Mouse (Mus musculus) ES-Bruce4 (cell line): ENCODE results near the gene Myg1. TPM values are rescaled to one million over a fixed set of nuclear protein-coding genes. Genes with fewer than 3 reads are reported as not detected.
A peak's percentile ranks its signal among the peaks of the same experiment; 100 is the strongest.

Source experiments
- H3K27ac ChIP-seq: 2 replicates; pipeline ENCODE4 v1.5.1; 2012; ENCODE audit warnings: low read length, inconsistent platforms; ENCODE audit not compliant: insufficient read depth
- H3K27me3 ChIP-seq: 2 replicates; pipeline ENCODE4 v1.6.1; 2012; ENCODE audit warnings: mild to moderate bottlenecking, low read length, inconsistent platforms; ENCODE audit not compliant: control insufficient read depth, poor library complexity, insufficient read depth, severe bottlenecking
- H3K36me3 ChIP-seq: 2 replicates; pipeline ENCODE4 v1.6.1; 2012; ENCODE audit warnings: inconsistent platforms, mild to moderate bottlenecking, low read length, moderate library complexity; ENCODE audit not compliant: control insufficient read depth, poor library complexity, insufficient read depth, severe bottlenecking
- H3K4me1 ChIP-seq: one replicate; pipeline ENCODE4 v1.8.1; 2011; ENCODE audit warnings: low read length; ENCODE audit not compliant: control insufficient read depth, insufficient read depth
- H3K4me3 ChIP-seq: 2 replicates; pipeline ENCODE4 v1.5.1; 2011; ENCODE audit warnings: low read depth, mild to moderate bottlenecking, low read length
- H3K9ac ChIP-seq: 2 replicates; pipeline ENCODE4 v1.6.1; 2012; ENCODE audit warnings: low read depth, mild to moderate bottlenecking, inconsistent platforms; ENCODE audit not compliant: poor library complexity, severe bottlenecking
- H3K9me3 ChIP-seq: replicated peaks from 2 replicates; pipeline ENCODE4 v1.6.1; 2012; ENCODE audit warnings: mild to moderate bottlenecking, low read length, inconsistent platforms; ENCODE audit not compliant: control insufficient read depth, poor library complexity, insufficient read depth, severe bottlenecking
- CTCF ChIP-seq: IDR thresholded peaks from one replicate; pipeline ENCODE4 v1.8.1; 2011; ENCODE audit warnings: low read depth, low read length
- EP300 ChIP-seq: IDR thresholded peaks from 2 replicates; pipeline ENCODE4 v1.6.1; 2011; ENCODE audit warnings: low read depth, low read length; ENCODE audit not compliant: insufficient read depth
- POLR2A ChIP-seq: IDR thresholded peaks from one replicate; pipeline ENCODE4 v1.8.1; 2011; ENCODE audit warnings: low read length; ENCODE audit not compliant: insufficient read depth
- polyA plus RNA-seq: library from polyadenylated mRNA; stranded (reverse); fragments of >200 nt; gene quantifications from 2 replicates; pipeline ENCODE4 v1.2.4, GENCODE M21; 2011; ENCODE audit warnings: low read depth; ENCODE audit not compliant: missing spikeins, insufficient read depth, insufficient read length

Myg1 gene
- 38.6 and 48.8 TPM in 2 replicates for polyA plus RNA-seq

DNA sequence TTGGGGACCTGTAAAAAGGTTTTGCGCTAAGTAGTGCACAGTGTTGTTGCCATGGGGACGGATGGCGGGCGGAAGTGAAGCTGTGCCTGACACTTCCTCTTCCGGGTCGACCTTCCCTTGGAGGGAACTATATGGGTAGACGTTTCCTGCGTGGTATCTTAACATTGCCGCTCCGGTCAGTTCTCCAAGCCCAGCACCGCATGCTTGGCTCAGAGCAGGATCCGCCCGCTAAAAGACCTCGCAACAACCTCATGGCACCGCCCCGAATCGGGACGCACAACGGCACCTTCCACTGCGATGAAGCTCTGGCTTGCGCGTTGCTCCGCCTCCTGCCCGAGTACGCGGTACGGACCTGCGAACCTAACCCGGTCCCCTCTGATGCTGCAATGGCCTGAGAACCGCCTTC, at the start of gene Myg1:
Gene Myg1 (plus strand): TSS at position 100 of the 406 bp plus-strand sequence.
- Histone ChIP-seq H3K27me3 (no peaks in the 10 kb centered on the region), H3K4me3 (peak within 1 kb of the TSS; percentile 74), H3K4me1 (no peaks in the 10 kb centered on the region), H3K9ac (peak within 1 kb of the TSS; percentile 10), H3K27ac (no peak within 1 kb of the TSS), H3K9me3 (no peaks in the 10 kb centered on the region), H3K36me3 (peaks cover 11% of the 10 kb centered on the region)
- TF ChIP-seq POLR2A (peak; percentile 11), EP300 (no peak)

DNA sequence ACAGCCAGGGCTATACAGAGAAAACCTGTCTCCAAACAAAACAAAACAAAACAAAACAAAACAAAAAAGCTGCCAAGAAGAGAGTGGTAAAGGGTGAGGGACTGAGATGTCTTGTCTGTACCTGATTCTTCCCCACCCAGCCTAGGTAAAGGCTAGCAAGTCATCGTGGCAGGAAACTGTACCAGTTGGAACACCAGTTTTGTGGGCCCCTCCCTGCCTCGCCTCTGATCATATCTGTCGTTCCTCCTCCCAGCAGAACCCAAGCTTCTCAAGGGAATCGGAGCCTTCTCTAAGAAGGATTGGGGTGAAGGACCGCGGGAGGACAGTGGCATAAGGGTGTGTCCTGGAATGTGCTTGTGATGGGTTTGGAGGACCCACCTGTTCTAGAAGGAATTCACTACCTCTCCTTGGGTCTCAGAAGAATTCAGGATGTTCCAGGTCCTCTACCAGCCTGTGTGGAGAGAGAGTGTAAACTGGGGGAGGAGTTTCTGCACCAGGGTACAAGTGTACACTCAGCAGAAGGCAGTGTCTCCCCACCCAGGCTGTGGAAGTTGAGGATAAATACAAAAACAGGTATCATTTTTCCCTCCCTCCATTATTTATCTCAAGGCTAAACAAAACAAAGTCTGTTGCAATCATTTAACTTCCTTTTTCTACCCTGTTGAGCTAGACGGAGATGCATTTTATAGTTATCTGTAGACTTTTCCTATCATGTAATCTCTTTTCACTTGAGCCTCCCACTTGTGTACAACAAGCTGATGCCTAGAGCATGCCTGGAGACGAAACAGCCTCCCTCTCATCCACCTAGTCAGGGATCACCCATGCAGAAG, 48.8 kb upstream of the Myg1 start:
- H3K36me3 ChIP-seq, result peaks cover 18% of the 10 kb centered on the region
- H3K4me1 ChIP-seq, result no peaks in the 10 kb centered on the region
- H3K9ac ChIP-seq, result no peak overlapping the region
- H3K4me3 ChIP-seq, result no peak overlapping the region
- no peaks in the 10 kb centered on the region for H3K9me3 ChIP-seq
- H3K27ac ChIP-seq, result no peak overlapping the region; the same call in 1 of the 2 replicates
- no peaks in the 10 kb centered on the region for H3K27me3 ChIP-seq
- TF ChIP-seq CTCF, result no peak
- TF ChIP-seq POLR2A, result no peak
- TF ChIP-seq EP300, result no peak

GRCm38 (mm10) chr15:102283648-102284047, 47.9 kb upstream of the Myg1 start:
- Histone ChIP-seq H3K4me1 (no peaks in the 10 kb centered on the region), H3K36me3 (peaks cover 18% of the 10 kb centered on the region), H3K27me3 (no peaks in the 10 kb centered on the region), H3K9ac (no peak overlapping the region), H3K27ac (no peak overlapping the region), H3K9me3 (no peaks in the 10 kb centered on the region), H3K4me3 (no peak overlapping the region)
- no peak for TF ChIP-seq POLR2A
- no peak for TF ChIP-seq EP300
- no peak for TF ChIP-seq CTCF

- H3K27me3 ChIP-seq, result no peaks in the 10 kb centered on the region
These were observed 44.1 kb upstream of the Myg1 start for GRCm38 (mm10) chr15:102287395-102287794.

GRCm38 (mm10) chr15:102295633-102296367, 35.7 kb upstream of the Myg1 start, which contains the start of gene Espl1:
Gene Espl1, plus strand, starts transcription at chr15:102296266.
- no peaks in the 10 kb centered on the region for H3K27me3 ChIP-seq
- H3K4me1 ChIP-seq, result no peaks in the 10 kb centered on the region
- no peak within 1 kb of the TSS for H3K27ac ChIP-seq
- H3K36me3 ChIP-seq, result peaks cover 29% of the 10 kb centered on the region
- TF ChIP-seq EP300 (no peak), POLR2A (peak; percentile 87)
- H3K9ac ChIP-seq, result peak within 1 kb of the TSS; percentile 70
- peak within 1 kb of the TSS; percentile 79 for H3K4me3 ChIP-seq
- no peaks in the 10 kb centered on the region for H3K9me3 ChIP-seq

More at GRCm38 (mm10) chr15:102287395-102287794, 44.1 kb upstream of the Myg1 start:
- Histone ChIP-seq H3K9me3 (no peaks in the 10 kb centered on the region), H3K27ac (no peak overlapping the region), H3K4me1 (no peaks in the 10 kb centered on the region), H3K4me3 (no peak overlapping the region), H3K36me3 (no peaks in the 10 kb centered on the region; the same call in 1 of the 2 replicates), H3K9ac (no peak overlapping the region)
- TF ChIP-seq CTCF (no peak), POLR2A (no peak), EP300 (no peak)
